Mouse (Mus musculus): Measurements from ENCODE around the gene Nebl. TPM values are rescaled to one million over a fixed set of nuclear protein-coding genes. Genes with fewer than 3 reads are reported as not detected.

Nebl gene
- polyA plus RNA-seq, 1 experiment from 2014 or later, result 41.0 TPM

DNA sequence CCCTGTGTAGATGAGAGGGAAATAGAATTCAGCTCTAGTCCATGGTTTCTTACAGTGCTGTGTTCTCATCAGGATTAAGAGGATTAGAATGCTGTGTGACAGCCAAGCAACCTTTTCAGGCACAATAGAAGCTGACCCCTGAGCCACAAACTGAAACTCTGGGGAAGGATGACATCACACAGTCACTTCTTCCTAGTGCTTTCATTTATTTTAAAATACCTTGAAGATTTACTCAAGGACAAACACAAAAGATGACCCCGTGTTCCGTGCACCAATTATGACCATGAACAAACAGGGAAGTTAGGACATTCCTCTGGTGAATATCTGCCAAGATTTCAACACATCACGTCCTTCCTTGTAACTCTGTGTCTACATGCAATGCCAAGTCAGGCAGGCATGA, 121.0 kb downstream of the Nebl start:
- Histone ChIP-seq H3K27me3 (replicated peaks; ENCODE audit: insufficient read depth, low read length) (no peaks in the 10 kb centered on the region), H3K9me3 (ENCODE audit: low read length) (no peaks in the 10 kb centered on the region), H3K4me2 (replicated peaks; ENCODE audit: low read depth, low read length) (no peak overlapping the region), H3K4me3 (ENCODE audit: low read depth, low read length) (no peak overlapping the region), H3K4me1 (ENCODE audit: insufficient read depth, low read depth, low read length) (no peaks in the 10 kb centered on the region), H3K9ac (replicated peaks; ENCODE audit: low read depth) (no peak overlapping the region), H3K36me3 (ENCODE audit: insufficient read depth, low read length) (no peaks in the 10 kb centered on the region), H3K27ac (ENCODE audit: low read length) (peak overlapping the region; percentile 11; the same call in 1 of the 2 replicates)
- ATAC-seq (peak; percentile 58), DNase-seq (ENCODE audit: low spot score) (peak; percentile 70)
- 13% methylated on average over 3 of the region's 3 CpGs for WGBS
- TF ChIP-seq EP300 (IDR thresholded peaks at IDR 0.05) (peak; percentile 56; the same call in 1 of the 2 replicates), CTCF (IDR thresholded peaks at IDR 0.05) (no peak)

- Histone ChIP-seq H3K9ac (replicated peaks; ENCODE audit: low read depth) (no peak overlapping the region), H3K9me3 (ENCODE audit: low read length) (no peaks in the 10 kb centered on the region; the same call in 1 of the 2 replicates), H3K36me3 (ENCODE audit: insufficient read depth, low read length) (no peaks in the 10 kb centered on the region), H3K4me3 (ENCODE audit: low read depth, low read length) (no peak overlapping the region), H3K4me2 (replicated peaks; ENCODE audit: low read depth, low read length) (no peak overlapping the region), H3K27ac (ENCODE audit: low read length) (no peak overlapping the region), H3K27me3 (replicated peaks; ENCODE audit: insufficient read depth, low read length) (no peaks in the 10 kb centered on the region), H3K4me1 (ENCODE audit: insufficient read depth, low read depth, low read length) (no peaks in the 10 kb centered on the region)
- no peak for ATAC-seq
- TF ChIP-seq CTCF (IDR thresholded peaks at IDR 0.05) (no peak), EP300 (IDR thresholded peaks at IDR 0.05) (no peak)
- WGBS, result 53% methylated on average over 4 of the region's 4 CpGs
- no peak for DNase-seq (ENCODE audit: low spot score)
These were observed 127.7 kb downstream of the Nebl start for GRCm38 (mm10) chr2:17603573-17603972.

- H3K4me3 ChIP-seq (ENCODE audit: low read depth, low read length), result no peak overlapping the region
- no peak for DNase-seq (ENCODE audit: low spot score)
- 72% methylated on average over 2 of the region's 2 CpGs for WGBS
- no peaks in the 10 kb centered on the region for H3K4me1 ChIP-seq (ENCODE audit: insufficient read depth, low read depth, low read length)
- ATAC-seq, result no peak
- H3K36me3 ChIP-seq (ENCODE audit: insufficient read depth, low read length), result no peaks in the 10 kb centered on the region
- no peak overlapping the region for H3K4me2 ChIP-seq (replicated peaks; ENCODE audit: low read depth, low read length)
- H3K27me3 ChIP-seq (replicated peaks; ENCODE audit: insufficient read depth, low read length), result no peaks in the 10 kb centered on the region
- no peak for TF ChIP-seq CTCF (IDR thresholded peaks at IDR 0.05)
- TF ChIP-seq EP300 (IDR thresholded peaks at IDR 0.05), result no peak
- no peak overlapping the region for H3K27ac ChIP-seq (ENCODE audit: low read length)
- no peaks in the 10 kb centered on the region; the same call in 1 of the 2 replicates for H3K9me3 ChIP-seq (ENCODE audit: low read length)
- H3K9ac ChIP-seq (replicated peaks; ENCODE audit: low read depth), result no peak overlapping the region
These were observed 130.6 kb downstream of the Nebl start for GRCm38 (mm10) chr2:17600652-17601051.

- Histone ChIP-seq H3K9me3 (ENCODE audit: low read length) (no peaks in the 10 kb centered on the region; the same call in 1 of the 2 replicates), H3K9ac (replicated peaks; ENCODE audit: low read depth) (no peak overlapping the region), H3K27ac (ENCODE audit: low read length) (no peak overlapping the region), H3K27me3 (replicated peaks; ENCODE audit: insufficient read depth, low read length) (no peaks in the 10 kb centered on the region), H3K4me3 (ENCODE audit: low read depth, low read length) (no peak overlapping the region), H3K4me2 (replicated peaks; ENCODE audit: low read depth, low read length) (no peak overlapping the region), H3K4me1 (ENCODE audit: insufficient read depth, low read depth, low read length) (no peaks in the 10 kb centered on the region), H3K36me3 (ENCODE audit: insufficient read depth, low read length) (no peaks in the 10 kb centered on the region)
- DNase-seq (ENCODE audit: low spot score) (no peak), ATAC-seq (no peak)
- TF ChIP-seq EP300 (IDR thresholded peaks at IDR 0.05), result no peak
- TF ChIP-seq CTCF (IDR thresholded peaks at IDR 0.05), result no peak
- 78% methylated on average over 4 of the region's 4 CpGs for WGBS
These were observed 131.4 kb downstream of the Nebl start for GRCm38 (mm10) chr2:17599860-17600259.

DNA sequence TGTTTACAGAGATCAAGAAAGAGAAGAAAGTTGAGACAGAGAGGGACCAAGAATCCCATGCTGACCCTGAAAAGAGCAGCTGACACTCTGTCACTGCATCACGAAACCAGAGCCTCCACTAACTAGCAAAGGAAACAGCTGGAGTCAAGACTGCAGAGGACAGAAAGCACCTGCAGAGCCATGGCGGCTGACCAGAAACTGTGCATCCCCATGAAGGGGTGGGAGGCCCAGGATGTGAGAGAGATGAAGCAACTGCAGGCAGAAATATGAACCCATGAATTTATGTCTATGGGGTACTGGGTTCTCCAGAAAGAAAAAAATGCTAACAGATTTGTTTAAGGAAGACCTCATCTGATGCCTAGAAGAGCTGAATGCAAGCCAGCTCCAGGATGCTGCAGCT, 133.3 kb downstream of the Nebl start:
- Histone ChIP-seq H3K9me3 (ENCODE audit: low read length) (no peaks in the 10 kb centered on the region), H3K4me3 (ENCODE audit: low read depth, low read length) (no peak overlapping the region), H3K27ac (ENCODE audit: low read length) (no peak overlapping the region), H3K4me2 (replicated peaks; ENCODE audit: low read depth, low read length) (no peak overlapping the region), H3K4me1 (ENCODE audit: insufficient read depth, low read depth, low read length) (no peaks in the 10 kb centered on the region), H3K9ac (replicated peaks; ENCODE audit: low read depth) (no peak overlapping the region), H3K27me3 (replicated peaks; ENCODE audit: insufficient read depth, low read length) (no peaks in the 10 kb centered on the region), H3K36me3 (ENCODE audit: insufficient read depth, low read length) (no peaks in the 10 kb centered on the region)
- 32% methylated on average over 2 of the region's 2 CpGs for WGBS
- DNase-seq (ENCODE audit: low spot score) (peak; percentile 11), ATAC-seq (peak; percentile 23; the same call in 1 of the 2 replicates)
- TF ChIP-seq EP300 (IDR thresholded peaks at IDR 0.05) (no peak), CTCF (IDR thresholded peaks at IDR 0.05) (no peak)

DNA sequence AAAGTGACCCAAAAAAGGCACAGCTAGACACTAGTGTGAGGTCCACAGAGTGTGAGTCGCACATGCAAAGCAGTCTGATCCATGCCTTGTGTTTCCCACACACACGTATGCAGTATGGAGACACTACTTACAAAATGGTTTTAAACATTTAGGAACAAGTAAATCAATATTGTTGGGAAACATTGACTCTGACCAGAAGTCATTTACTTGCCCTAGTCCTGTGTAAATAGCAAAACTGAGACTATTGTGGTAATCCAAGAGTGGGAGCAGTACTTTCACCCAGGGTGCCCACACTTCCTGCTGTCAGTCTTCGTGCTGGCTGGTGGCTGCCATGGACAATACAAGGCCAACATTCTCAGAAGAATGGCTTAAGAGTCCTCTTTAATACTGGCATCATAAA, 141.6 kb downstream of the Nebl start:
- TF ChIP-seq EP300 (IDR thresholded peaks at IDR 0.05), result no peak
- TF ChIP-seq CTCF (IDR thresholded peaks at IDR 0.05), result no peak
- H3K9ac ChIP-seq (replicated peaks; ENCODE audit: low read depth), result no peak overlapping the region
- no peaks in the 10 kb centered on the region for H3K36me3 ChIP-seq (ENCODE audit: insufficient read depth, low read length)
- H3K4me1 ChIP-seq (ENCODE audit: insufficient read depth, low read depth, low read length), result no peaks in the 10 kb centered on the region
- no peaks in the 10 kb centered on the region for H3K27me3 ChIP-seq (replicated peaks; ENCODE audit: insufficient read depth, low read length)
- H3K27ac ChIP-seq (ENCODE audit: low read length), result no peak overlapping the region
- H3K4me2 ChIP-seq (replicated peaks; ENCODE audit: low read depth, low read length), result no peak overlapping the region
- H3K4me3 ChIP-seq (ENCODE audit: low read depth, low read length), result no peak overlapping the region
- ATAC-seq, result no peak
- H3K9me3 ChIP-seq (ENCODE audit: low read length), result no peaks in the 10 kb centered on the region
- WGBS, result 81% methylated on average over 3 of the region's 3 CpGs
- DNase-seq (ENCODE audit: low spot score), result no peak

Data from lung, postnatal 0 days (tissue).